Mouse (Mus musculus): Measurements from ENCODE around the gene Ifnz. TPM values are rescaled to one million over a fixed set of nuclear protein-coding genes. Genes with fewer than 3 reads are reported as not detected.
"Not testable (repeated sequence)": the region's sequence is repeated elsewhere in the genome, so short reads cannot be mapped to it uniquely, and the experiment has no call there.

Ifnz gene
- polyA plus RNA-seq, 1 experiment from 2014 or later = 0.33 TPM

- WGBS = 14% methylated on average over 12 of the region's 14 CpGs
- not testable (repeated sequence) for ATAC-seq (ENCODE audit: insufficient number of reproducible peaks, low FRiP score); H3K4me1 ChIP-seq (replicated peaks); H3K27me3 ChIP-seq (replicated peaks); H3K27ac ChIP-seq (ENCODE audit: poor library complexity, severe bottlenecking); H3K9me3 ChIP-seq (replicated peaks); H3K36me3 ChIP-seq
- H3K9ac ChIP-seq = peak within 1 kb of the TSS; percentile 61; the same call in 1 of the 2 replicates
- H3K4me2 ChIP-seq = peak within 1 kb of the TSS; percentile 58
- H3K4me3 ChIP-seq = peak within 1 kb of the TSS; percentile 36
These were observed 22.2 kb upstream of the Ifnz start, which contains the start of gene Gm13283 for GRCm38 (mm10) chr4:88759610-88760268. Gm13283 (plus strand) TSS chr4:88760119.

GRCm38 (mm10) chr4:88760431-88760830 is 21.5 kb upstream of the Ifnz start:
- H3K27me3 ChIP-seq (replicated peaks); H3K4me1 ChIP-seq (replicated peaks); H3K36me3 ChIP-seq; ATAC-seq (ENCODE audit: insufficient number of reproducible peaks, low FRiP score); H3K9me3 ChIP-seq (replicated peaks); H3K27ac ChIP-seq (ENCODE audit: poor library complexity, severe bottlenecking): not testable (repeated sequence)
- Histone ChIP-seq H3K9ac (peak overlapping the region; percentile 61; the same call in 1 of the 2 replicates), H3K4me2 (peak overlapping the region; percentile 58), H3K4me3 (peak overlapping the region; percentile 36)
- WGBS = under 1% methylated on average over 24 of the region's 28 CpGs

GRCm38 (mm10) chr4:88761776-88762175 is 20.2 kb upstream of the Ifnz start:
- not testable (repeated sequence) for H3K4me2 ChIP-seq; H3K4me3 ChIP-seq; H3K9me3 ChIP-seq (replicated peaks); H3K27ac ChIP-seq (ENCODE audit: poor library complexity, severe bottlenecking); H3K9ac ChIP-seq; H3K4me1 ChIP-seq (replicated peaks); H3K27me3 ChIP-seq (replicated peaks); ATAC-seq (ENCODE audit: insufficient number of reproducible peaks, low FRiP score); H3K36me3 ChIP-seq
- WGBS = 65% methylated on average over 6 of the region's 8 CpGs

- H3K4me3 ChIP-seq; H3K4me1 ChIP-seq (replicated peaks); ATAC-seq (ENCODE audit: insufficient number of reproducible peaks, low FRiP score); H3K9me3 ChIP-seq (replicated peaks); H3K27me3 ChIP-seq (replicated peaks); H3K36me3 ChIP-seq; H3K9ac ChIP-seq; H3K27ac ChIP-seq (ENCODE audit: poor library complexity, severe bottlenecking): not testable (repeated sequence)
- 45% methylated on average over 9 of the region's 9 CpGs for WGBS
- H3K4me2 ChIP-seq = peak overlapping the region; percentile 53; the same call in 1 of the 2 replicates
These were observed 19.6 kb upstream of the Ifnz start for GRCm38 (mm10) chr4:88762341-88762740.

GRCm38 (mm10) chr4:88763384-88764018 is 18.4 kb upstream of the Ifnz start:
- Histone ChIP-seq H3K27ac (ENCODE audit: poor library complexity, severe bottlenecking) (peak overlapping the region; percentile 60; the same call in 1 of the 2 replicates), H3K4me3 (peak overlapping the region; percentile 31; the same call in 1 of the 2 replicates), H3K4me2 (peak overlapping the region; percentile 57)
- not testable (repeated sequence) for H3K4me1 ChIP-seq (replicated peaks); H3K27me3 ChIP-seq (replicated peaks); H3K9ac ChIP-seq; ATAC-seq (ENCODE audit: insufficient number of reproducible peaks, low FRiP score); H3K36me3 ChIP-seq; H3K9me3 ChIP-seq (replicated peaks)
- WGBS = 2% methylated on average over 41 of the region's 42 CpGs

GRCm38 (mm10) chr4:88773534-88773933 is 8.4 kb upstream of the Ifnz start, which contains the start of gene Gm13290:
Gm13290 (plus strand) TSS chr4:88773834.
- H3K4me1 ChIP-seq (replicated peaks); ATAC-seq (ENCODE audit: insufficient number of reproducible peaks, low FRiP score); H3K9ac ChIP-seq: not testable (repeated sequence)

GRCm38 (mm10) chr4:88776622-88777021 is 5.3 kb upstream of the Ifnz start, which contains the start of gene Gm13289:
Gm13289 (plus strand) TSS chr4:88776922.
- not testable (repeated sequence) for H3K4me2 ChIP-seq; H3K4me1 ChIP-seq (replicated peaks); ATAC-seq (ENCODE audit: insufficient number of reproducible peaks, low FRiP score); H3K4me3 ChIP-seq; H3K36me3 ChIP-seq; H3K27ac ChIP-seq (ENCODE audit: poor library complexity, severe bottlenecking); H3K9me3 ChIP-seq (replicated peaks); H3K27me3 ChIP-seq (replicated peaks); H3K9ac ChIP-seq
- no CpG with 5 or more reads among the region's 29 CpGs for WGBS

More at GRCm38 (mm10) chr4:88773534-88773933, 8.4 kb upstream of the Ifnz start, which contains the start of gene Gm13290:
- H3K36me3 ChIP-seq; H3K9me3 ChIP-seq (replicated peaks); H3K27me3 ChIP-seq (replicated peaks); H3K27ac ChIP-seq (ENCODE audit: poor library complexity, severe bottlenecking); H3K4me3 ChIP-seq; H3K4me2 ChIP-seq: not testable (repeated sequence)
- no CpG with 5 or more reads among the region's 32 CpGs for WGBS

GRCm38 (mm10) chr4:88779550-88779949 is 2.4 kb upstream of the Ifnz start, which contains the start of gene Gm13272:
Gm13272 (plus strand) TSS chr4:88779850.
- not testable (repeated sequence) for H3K36me3 ChIP-seq; H3K9ac ChIP-seq; H3K4me2 ChIP-seq; H3K27me3 ChIP-seq (replicated peaks); H3K4me1 ChIP-seq (replicated peaks); H3K9me3 ChIP-seq (replicated peaks); H3K27ac ChIP-seq (ENCODE audit: poor library complexity, severe bottlenecking); H3K4me3 ChIP-seq; ATAC-seq (ENCODE audit: insufficient number of reproducible peaks, low FRiP score)
- no CpG with 5 or more reads among the region's 29 CpGs for WGBS

- H3K27me3 ChIP-seq (replicated peaks); H3K36me3 ChIP-seq; ATAC-seq (ENCODE audit: insufficient number of reproducible peaks, low FRiP score); H3K4me2 ChIP-seq; H3K9me3 ChIP-seq (replicated peaks); H3K4me3 ChIP-seq; H3K4me1 ChIP-seq (replicated peaks); H3K9ac ChIP-seq; H3K27ac ChIP-seq (ENCODE audit: poor library complexity, severe bottlenecking): not testable (repeated sequence)
- WGBS = 43% methylated on average over 16 of the region's 18 CpGs
These were observed 1.6 kb upstream of the Ifnz start for GRCm38 (mm10) chr4:88780320-88780719.

- H3K27ac ChIP-seq (ENCODE audit: poor library complexity, severe bottlenecking) = peak overlapping the region; percentile 51; the same call in 1 of the 2 replicates
- not testable (repeated sequence) for H3K4me1 ChIP-seq (replicated peaks); ATAC-seq (ENCODE audit: insufficient number of reproducible peaks, low FRiP score)
These were observed 404 bp downstream of the Ifnz start for GRCm38 (mm10) chr4:88782335-88782734.

GRCm38 (mm10) chr4:88785409-88785808 is 3.5 kb downstream of the Ifnz start, which contains the start of gene Gm13276:
Gm13276 (plus strand) TSS chr4:88785709.
- ATAC-seq (ENCODE audit: insufficient number of reproducible peaks, low FRiP score); H3K9ac ChIP-seq; H3K9me3 ChIP-seq (replicated peaks); H3K4me1 ChIP-seq (replicated peaks); H3K27me3 ChIP-seq (replicated peaks); H3K4me3 ChIP-seq; H3K4me2 ChIP-seq; H3K27ac ChIP-seq (ENCODE audit: poor library complexity, severe bottlenecking); H3K36me3 ChIP-seq: not testable (repeated sequence)
- no CpG with 5 or more reads among the region's 27 CpGs for WGBS

More at GRCm38 (mm10) chr4:88782335-88782734, 404 bp downstream of the Ifnz start:
- peak overlapping the region; percentile 62 for H3K4me2 ChIP-seq
- not testable (repeated sequence) for H3K9me3 ChIP-seq (replicated peaks); H3K9ac ChIP-seq; H3K36me3 ChIP-seq; H3K27me3 ChIP-seq (replicated peaks)
- H3K4me3 ChIP-seq = peak overlapping the region; percentile 31; the same call in 1 of the 2 replicates
- 0% methylated on average over 9 of the region's 31 CpGs for WGBS

All from heart, embryonic 12.5 days (tissue).